Mouse (Mus musculus): Measurements from ENCODE around the gene Kcne1. TPM values are rescaled to one million over a fixed set of nuclear protein-coding genes. Genes with fewer than 3 reads are reported as not detected.
A peak's percentile ranks its signal among the peaks of the same experiment; 100 is the strongest.

Gene Kcne1
- polyA plus RNA-seq, 1 experiment from 2014 or later, result 0.36 TPM

DNA sequence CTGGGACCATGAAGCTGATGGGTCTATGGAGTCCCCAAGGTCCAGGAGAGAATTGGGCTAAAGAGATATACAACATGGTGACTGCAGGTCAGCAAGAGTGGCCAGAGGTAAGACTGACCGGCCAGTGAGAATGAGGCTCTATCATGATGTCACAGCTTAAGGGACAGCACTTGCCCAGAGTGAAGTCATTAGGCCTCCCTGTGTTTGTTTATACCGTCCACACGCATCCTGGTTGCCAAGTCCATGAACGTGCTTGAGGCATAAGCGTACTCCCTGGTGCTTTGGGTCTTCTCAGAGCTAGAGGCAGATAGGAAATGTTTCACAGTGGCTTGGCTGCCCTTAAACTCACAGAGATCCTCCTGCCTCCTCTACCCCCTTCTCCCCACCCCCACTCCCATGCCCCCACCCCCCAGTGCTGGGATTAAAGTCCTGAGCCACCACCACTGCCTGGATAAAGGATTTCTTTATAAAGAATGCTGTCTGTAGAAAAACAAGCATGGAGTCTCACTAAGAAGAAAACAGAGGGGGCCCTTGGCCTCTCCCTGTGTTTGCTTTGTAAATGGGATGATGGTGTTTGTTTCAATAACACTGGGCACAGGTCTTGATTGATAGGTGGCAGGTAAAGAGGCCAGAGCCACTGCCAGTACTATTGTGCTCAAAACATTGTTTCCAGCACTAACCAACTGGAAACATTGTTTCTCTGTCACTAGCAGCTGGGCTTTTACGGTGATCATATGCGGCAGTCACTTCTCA lies 34.8 kb downstream of the Kcne1 start:
- WGBS, result 52% methylated on average over 7 of the region's 7 CpGs
- no peak overlapping the region for H3K27ac ChIP-seq
- no peaks in the 10 kb centered on the region for H3K36me3 ChIP-seq
- no peak overlapping the region for H3K9ac ChIP-seq
- no peak for ATAC-seq (ENCODE audit: insufficient number of reproducible peaks, low FRiP score, low TSS enrichment, low read depth)
- no peaks in the 10 kb centered on the region for H3K27me3 ChIP-seq
- H3K4me2 ChIP-seq, result no peak overlapping the region
- no peak overlapping the region for H3K4me3 ChIP-seq
- peaks cover 5% of the 10 kb centered on the region; the same call in 1 of the 2 replicates for H3K4me1 ChIP-seq
- no peaks in the 10 kb centered on the region for H3K9me3 ChIP-seq

- Histone ChIP-seq H3K9me3 (no peaks in the 10 kb centered on the region), H3K4me3 (no peak within 1 kb of the TSS), H3K27me3 (no peaks in the 10 kb centered on the region), H3K9ac (no peak within 1 kb of the TSS), H3K36me3 (no peaks in the 10 kb centered on the region), H3K4me2 (no peak within 1 kb of the TSS), H3K4me1 (peaks cover 5% of the 10 kb centered on the region; the same call in 1 of the 2 replicates), H3K27ac (no peak within 1 kb of the TSS)
- ATAC-seq (ENCODE audit: insufficient number of reproducible peaks, low FRiP score, low TSS enrichment, low read depth), result no peak
- WGBS, result 89% methylated on average over 8 of the region's 8 CpGs
Observed at GRCm38 (mm10) chr16:92321341-92321740, 37.9 kb downstream of the Kcne1 start, which contains the start of gene Fam243. TSS of gene Fam243 (minus strand) at chr16:92321441.

GRCm38 (mm10) chr16:92320361-92320760 lies 38.9 kb downstream of the Kcne1 start:
- H3K4me3 ChIP-seq, result no peak overlapping the region
- ATAC-seq (ENCODE audit: insufficient number of reproducible peaks, low FRiP score, low TSS enrichment, low read depth), result no peak
- 80% methylated on average over 3 of the region's 3 CpGs for WGBS

DNA sequence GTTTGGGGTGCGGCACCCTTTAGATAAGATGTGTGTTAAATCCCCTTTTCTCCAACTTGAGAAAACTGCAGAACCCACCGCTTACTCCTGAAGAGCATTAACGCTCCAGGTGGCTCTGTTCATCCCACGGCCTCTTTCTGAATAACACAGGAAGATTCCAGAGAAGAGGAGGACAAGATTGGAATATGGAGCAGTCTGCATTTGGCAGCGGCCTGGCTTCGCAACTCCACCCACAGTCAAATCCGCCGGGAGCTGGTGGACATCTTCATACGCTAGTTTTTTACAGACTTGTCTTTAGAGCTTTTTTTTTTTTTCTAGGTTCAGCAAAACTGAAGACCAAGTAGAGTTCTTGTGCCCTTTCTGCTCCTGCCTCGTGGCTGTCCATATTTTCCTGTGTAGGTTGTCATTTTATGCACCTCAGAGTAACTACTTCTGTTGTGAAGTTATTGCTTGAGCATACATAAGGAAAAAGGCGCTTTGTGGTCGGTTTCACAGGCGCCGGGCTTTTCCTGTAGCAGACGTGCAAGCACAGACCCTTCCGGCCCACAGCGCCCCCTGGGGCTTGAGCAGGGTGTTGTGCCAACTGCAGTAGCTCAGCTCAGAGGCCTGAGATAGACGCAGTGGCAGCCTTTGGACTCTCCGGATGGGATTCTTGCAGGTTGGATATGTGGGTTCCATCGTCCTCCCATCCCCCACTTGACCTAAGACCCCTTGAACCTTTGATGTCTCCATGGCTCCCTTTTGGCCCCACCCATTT lies 39.7 kb downstream of the Kcne1 start:
- WGBS, result 62% methylated on average over 20 of the region's 20 CpGs
- ATAC-seq (ENCODE audit: insufficient number of reproducible peaks, low FRiP score, low TSS enrichment, low read depth), result no peak
- Histone ChIP-seq H3K27me3 (no peaks in the 10 kb centered on the region), H3K9ac (no peak overlapping the region), H3K4me3 (no peak overlapping the region), H3K36me3 (no peaks in the 10 kb centered on the region), H3K4me1 (0 out of 2 replicates have a peak, but pooled peaks cover under 1% of the 10 kb centered on the region), H3K4me2 (no peak overlapping the region), H3K9me3 (no peaks in the 10 kb centered on the region), H3K27ac (no peak overlapping the region)

More at GRCm38 (mm10) chr16:92320361-92320760, 38.9 kb downstream of the Kcne1 start:
- no peaks in the 10 kb centered on the region for H3K4me1 ChIP-seq
- no peaks in the 10 kb centered on the region for H3K9me3 ChIP-seq
- H3K9ac ChIP-seq, result no peak overlapping the region
- no peak overlapping the region for H3K4me2 ChIP-seq
- no peaks in the 10 kb centered on the region for H3K36me3 ChIP-seq
- no peak overlapping the region for H3K27ac ChIP-seq
- H3K27me3 ChIP-seq, result no peaks in the 10 kb centered on the region

- H3K9ac ChIP-seq, result no peak overlapping the region
- peaks cover 7% of the 10 kb centered on the region; the same call in 1 of the 2 replicates for H3K4me1 ChIP-seq
- no peaks in the 10 kb centered on the region for H3K9me3 ChIP-seq
- no peak overlapping the region for H3K27ac ChIP-seq
- 70% methylated on average over 7 of the region's 7 CpGs for WGBS
- no peak for ATAC-seq (ENCODE audit: insufficient number of reproducible peaks, low FRiP score, low TSS enrichment, low read depth)
- H3K4me3 ChIP-seq, result no peak overlapping the region
- no peaks in the 10 kb centered on the region for H3K27me3 ChIP-seq
- H3K4me2 ChIP-seq, result no peak overlapping the region
- peaks cover 24% of the 10 kb centered on the region for H3K36me3 ChIP-seq
Observed at GRCm38 (mm10) chr16:92316049-92316738, 43.1 kb downstream of the Kcne1 start.

DNA sequence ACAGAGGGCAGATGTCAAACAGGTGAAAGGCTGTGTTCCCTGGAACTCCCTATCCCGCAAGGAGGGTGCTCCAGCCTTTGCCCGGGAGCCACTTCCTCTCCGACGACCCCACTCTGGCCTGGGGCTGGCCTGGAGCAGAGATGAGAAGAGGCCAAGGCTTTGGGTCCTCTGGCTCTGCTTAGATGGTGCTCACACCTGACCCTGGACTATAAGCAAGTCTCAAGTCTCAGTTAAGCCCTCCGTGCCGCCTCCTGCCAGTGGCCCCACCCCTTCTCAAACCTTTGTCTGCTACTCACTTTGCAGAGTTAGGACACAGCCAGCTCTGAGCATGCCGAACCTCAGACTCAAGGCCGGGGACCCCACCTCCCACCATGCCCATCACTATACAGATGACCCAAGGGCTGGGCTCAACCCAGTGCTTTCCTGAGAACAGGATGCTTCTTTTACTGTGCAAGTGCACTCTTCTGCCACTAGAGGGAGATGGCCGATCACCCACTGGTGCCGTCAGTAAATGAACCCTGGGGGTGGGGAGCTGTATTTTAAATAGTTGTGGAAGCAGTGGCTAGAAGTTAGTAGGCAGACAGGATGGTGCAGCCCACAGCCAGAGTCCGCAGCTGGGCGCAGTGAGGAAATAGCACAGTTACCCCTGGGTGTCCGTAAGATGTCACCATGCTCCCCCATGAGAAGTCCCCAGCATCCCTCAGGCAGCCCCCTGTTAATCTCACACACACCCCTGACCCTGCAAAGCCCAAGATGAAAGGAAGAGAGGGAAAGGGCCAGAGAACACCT lies 45.1 kb downstream of the Kcne1 start:
- ATAC-seq (ENCODE audit: insufficient number of reproducible peaks, low FRiP score, low TSS enrichment, low read depth), result peak; percentile 46; the same call in 1 of the 2 replicates
- H3K4me1 ChIP-seq, result peaks cover 7% of the 10 kb centered on the region; the same call in 1 of the 2 replicates
- no peak overlapping the region for H3K27ac ChIP-seq
- no peak overlapping the region for H3K4me2 ChIP-seq
- no peak overlapping the region for H3K9ac ChIP-seq
- H3K27me3 ChIP-seq, result no peaks in the 10 kb centered on the region
- no peaks in the 10 kb centered on the region for H3K9me3 ChIP-seq
- 46% methylated on average over 13 of the region's 13 CpGs for WGBS
- no peak overlapping the region for H3K4me3 ChIP-seq
- peaks cover 39% of the 10 kb centered on the region for H3K36me3 ChIP-seq

- ATAC-seq (ENCODE audit: insufficient number of reproducible peaks, low FRiP score, low TSS enrichment, low read depth), result no peak
- Histone ChIP-seq H3K9ac (no peak overlapping the region), H3K4me2 (no peak overlapping the region), H3K4me3 (no peak overlapping the region), H3K4me1 (0 out of 2 replicates have a peak, but pooled peaks cover 3% of the 10 kb centered on the region), H3K27ac (no peak overlapping the region), H3K27me3 (no peaks in the 10 kb centered on the region), H3K36me3 (peaks cover 78% of the 10 kb centered on the region), H3K9me3 (no peaks in the 10 kb centered on the region)
- 35% methylated on average over 4 of the region's 4 CpGs for WGBS
Observed at GRCm38 (mm10) chr16:92309126-92309525, 50.1 kb downstream of the Kcne1 start.

- Histone ChIP-seq H3K4me2 (no peak overlapping the region), H3K4me3 (no peak overlapping the region), H3K36me3 (peaks cover 71% of the 10 kb centered on the region), H3K27ac (no peak overlapping the region), H3K4me1 (peaks cover 1% of the 10 kb centered on the region), H3K27me3 (no peaks in the 10 kb centered on the region), H3K9me3 (no peaks in the 10 kb centered on the region), H3K9ac (no peak overlapping the region)
- 85% methylated on average over 3 of the region's 3 CpGs for WGBS
- ATAC-seq (ENCODE audit: insufficient number of reproducible peaks, low FRiP score, low TSS enrichment, low read depth), result no peak
Observed at GRCm38 (mm10) chr16:92307947-92308346, 51.3 kb downstream of the Kcne1 start.

GRCm38 (mm10) chr16:92305519-92305918 lies 53.7 kb downstream of the Kcne1 start:
- Histone ChIP-seq H3K9ac (no peak overlapping the region), H3K27ac (no peak overlapping the region), H3K36me3 (peaks cover 47% of the 10 kb centered on the region), H3K4me3 (no peak overlapping the region), H3K27me3 (no peaks in the 10 kb centered on the region), H3K4me2 (no peak overlapping the region), H3K9me3 (no peaks in the 10 kb centered on the region), H3K4me1 (peaks cover 14% of the 10 kb centered on the region)
- 86% methylated on average over 2 of the region's 2 CpGs for WGBS
- ATAC-seq (ENCODE audit: insufficient number of reproducible peaks, low FRiP score, low TSS enrichment, low read depth), result no peak

DNA sequence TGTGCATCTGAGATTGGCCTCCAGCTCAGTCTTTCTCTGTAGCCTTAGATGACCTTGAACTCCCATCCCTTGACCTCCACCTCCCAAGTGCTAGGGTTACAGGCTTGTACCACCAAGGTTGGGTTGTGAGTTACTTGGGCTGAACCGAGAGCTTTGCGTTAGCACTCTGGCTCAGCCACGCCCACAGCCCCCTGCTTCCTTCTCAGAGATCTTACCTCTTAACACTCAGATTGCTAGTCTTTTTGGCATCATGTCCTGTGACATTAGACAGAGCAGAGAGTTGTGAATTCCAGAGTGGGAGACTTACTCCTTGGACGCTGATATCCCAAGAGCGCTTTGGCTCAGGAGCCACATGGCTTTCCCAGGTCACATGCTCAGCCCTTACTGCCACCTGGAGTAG lies 56.8 kb downstream of the Kcne1 start:
- no peak overlapping the region for H3K9ac ChIP-seq

DNA sequence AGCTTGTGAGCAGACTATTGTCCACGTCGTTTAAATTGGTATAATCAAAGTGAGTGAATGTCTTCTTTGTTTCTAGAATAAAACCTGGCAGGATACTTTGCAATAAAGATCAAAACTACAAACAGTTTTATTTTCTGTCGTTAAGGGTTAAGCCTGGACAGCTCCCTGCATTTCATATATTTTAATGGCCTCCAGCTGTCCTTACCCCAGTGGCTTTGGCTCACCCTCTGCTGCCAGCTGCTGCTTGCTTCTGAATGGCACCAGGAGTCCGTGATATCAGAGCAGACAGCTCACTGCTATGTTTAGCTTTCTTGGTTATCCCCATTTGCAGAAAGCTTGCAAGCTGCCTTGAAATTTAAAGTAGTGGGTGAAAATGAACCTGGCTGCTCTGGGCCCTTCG lies 57.3 kb downstream of the Kcne1 start:
- Histone ChIP-seq H3K36me3 (peaks cover 19% of the 10 kb centered on the region), H3K9ac (peak overlapping the region; percentile 76), H3K27me3 (no peaks in the 10 kb centered on the region), H3K9me3 (no peaks in the 10 kb centered on the region), H3K27ac (peak overlapping the region; percentile 67), H3K4me2 (peak overlapping the region; percentile 71), H3K4me1 (peaks cover 16% of the 10 kb centered on the region), H3K4me3 (peak overlapping the region; percentile 61)
- no peak for ATAC-seq (ENCODE audit: insufficient number of reproducible peaks, low FRiP score, low TSS enrichment, low read depth)
- 21% methylated on average over 5 of the region's 5 CpGs for WGBS

More for the DNA sequence above, 56.8 kb downstream of the Kcne1 start:
- ATAC-seq (ENCODE audit: insufficient number of reproducible peaks, low FRiP score, low TSS enrichment, low read depth), result no peak
- Histone ChIP-seq H3K9me3 (no peaks in the 10 kb centered on the region), H3K4me2 (peak overlapping the region; percentile 71), H3K4me3 (peak overlapping the region; percentile 61; the same call in 1 of the 2 replicates), H3K4me1 (peaks cover 16% of the 10 kb centered on the region), H3K27ac (no peak overlapping the region), H3K36me3 (peaks cover 24% of the 10 kb centered on the region), H3K27me3 (no peaks in the 10 kb centered on the region)
- WGBS, result 52% methylated on average over 5 of the region's 5 CpGs

Measured in limb, embryonic 15.5 days (tissue).